In genomic region chr4:149999931-150000555, GRCm38 (mm10) we compare ENCODE assay signal across 11 mouse cellular contexts. TPM values are rescaled to one million over a fixed set of nuclear protein-coding genes. Genes with fewer than 3 reads are reported as not detected.
DNase-seq lines count a peak whose midpoint lies in the region; ATAC-seq and TF ChIP-seq lines count a peak whose summit lies in the region.
"Had no signal": no experiment of that assay in that cellular context is flagged by ENCODE, and none has a peak within 500 bp of the region (broad histone marks: within the 10 kb centered on the region; RNA-seq: fewer than 3 reads in every experiment).

No protein-coding gene starts in this region.

- ATAC-seq in hindbrain, embryonic 11.5 days (ENCODE audit: low FRiP score): no peak
- 0 out of 2 replicates have a peak, but pooled peaks have one; percentile 2 for ATAC-seq in stomach, postnatal 0 days (ENCODE audit: low FRiP score, low TSS enrichment)
- ATAC-seq: inflammation-experienced regulatory T-cells, adult 6 months had no signal

- H3K36me3 ChIP-seq in hindbrain, embryonic 10.5 days: no peaks in the 10 kb centered on the region
- no peaks in the 10 kb centered on the region for H3K36me3 ChIP-seq in hindbrain, embryonic 11.5 days (ENCODE audit: control insufficient read depth, insufficient read depth, low read length)
- no peaks in the 10 kb centered on the region for H3K36me3 ChIP-seq in testis, adult 2 months (ENCODE audit: control insufficient read depth, insufficient read depth, low read length)
- H3K36me3 ChIP-seq in stomach, postnatal 0 days (ENCODE audit: control insufficient read depth, insufficient read depth, low read length): no peaks in the 10 kb centered on the region

- peaks cover 2% of the 10 kb centered on the region; the same call in 1 of the 2 replicates for H3K27me3 ChIP-seq in hindbrain, embryonic 10.5 days (ENCODE audit: insufficient read depth, poor library complexity, severe bottlenecking)
- no peaks in the 10 kb centered on the region for H3K27me3 ChIP-seq in hindbrain, embryonic 11.5 days (ENCODE audit: control insufficient read depth, insufficient read depth, low read length)
- no peaks in the 10 kb centered on the region for H3K27me3 ChIP-seq in testis, adult 2 months (ENCODE audit: control insufficient read depth, insufficient read depth, low read length)
- no peaks in the 10 kb centered on the region for H3K27me3 ChIP-seq in stomach, postnatal 0 days (ENCODE audit: control insufficient read depth, insufficient read depth, low read length)
- H3K27me3 ChIP-seq: heart, embryonic 13.5 days had no signal

- H3K27ac ChIP-seq in hindbrain, embryonic 10.5 days: 0 out of 2 replicates have a peak overlapping the region, but pooled peaks have one; percentile 35
- H3K27ac ChIP-seq in hindbrain, embryonic 11.5 days (ENCODE audit: low read depth, low read length): no peak overlapping the region
- peak overlapping the region; percentile 25; the same call in 1 of the 2 replicates for H3K27ac ChIP-seq in testis, adult 2 months (ENCODE audit: control insufficient read depth, insufficient read depth, low read depth, low read length)
- H3K27ac ChIP-seq in stomach, postnatal 0 days (replicated peaks): peak overlapping the region; percentile 84

- H3K4me2 ChIP-seq in hindbrain, embryonic 11.5 days (replicated peaks; ENCODE audit: low read depth, low read length): no peak overlapping the region
- H3K4me2 ChIP-seq in stomach, postnatal 0 days (replicated peaks; ENCODE audit: low read depth): no peak overlapping the region
- H3K4me2 ChIP-seq: heart, embryonic 13.5 days had no signal

- no peak for TF ChIP-seq EP300 in stomach, postnatal 0 days (optimal IDR thresholded peaks at IDR 0.05)

- H3K4me1 ChIP-seq in hindbrain, embryonic 10.5 days (replicated peaks): peaks cover 40% of the 10 kb centered on the region
- H3K4me1 ChIP-seq in hindbrain, embryonic 11.5 days (replicated peaks; ENCODE audit: control insufficient read depth, insufficient read depth, low read length): no peaks in the 10 kb centered on the region
- H3K4me1 ChIP-seq in testis, adult 2 months (ENCODE audit: control insufficient read depth, insufficient read depth, low read length): no peaks in the 10 kb centered on the region; the same call in 1 of the 2 replicates
- H3K4me1 ChIP-seq in stomach, postnatal 0 days (replicated peaks; ENCODE audit: control insufficient read depth, insufficient read depth): peaks cover 22% of the 10 kb centered on the region

- TF ChIP-seq CTCF in testis, adult 2 months (IDR thresholded peaks at IDR 0.05; ENCODE audit: control insufficient read depth, insufficient read depth, insufficient replicate concordance, low read depth, low read length): no peak
- TF ChIP-seq CTCF in stomach, postnatal 0 days (IDR thresholded peaks at IDR 0.05; ENCODE audit: low read depth): no peak

- WGBS in hindbrain, embryonic 10.5 days: 89% methylated on average over 15 of the region's 15 CpGs
- 87% methylated on average over 15 of the region's 15 CpGs for WGBS in hindbrain, embryonic 11.5 days
- WGBS in stomach, postnatal 0 days: 82% methylated on average over 15 of the region's 15 CpGs

- H3K9me3 ChIP-seq in hindbrain, embryonic 10.5 days: no peaks in the 10 kb centered on the region
- no peaks in the 10 kb centered on the region for H3K9me3 ChIP-seq in hindbrain, embryonic 11.5 days (ENCODE audit: control insufficient read depth, low read length)
- H3K9me3 ChIP-seq in stomach, postnatal 0 days (ENCODE audit: control insufficient read depth, low read length): no peaks in the 10 kb centered on the region

- no peak overlapping the region for H3K4me3 ChIP-seq in hindbrain, embryonic 10.5 days
- H3K4me3 ChIP-seq in hindbrain, embryonic 11.5 days (ENCODE audit: low read depth, low read length): no peak overlapping the region
- H3K4me3 ChIP-seq in testis, adult 2 months (ENCODE audit: control insufficient read depth, low read depth, low read length): no peak overlapping the region
- no peak overlapping the region for H3K4me3 ChIP-seq in stomach, postnatal 0 days (ENCODE audit: low read depth, low read length)
- H3K4me3 ChIP-seq: heart, embryonic 13.5 days had no signal

- no peak overlapping the region for H3K9ac ChIP-seq in hindbrain, embryonic 11.5 days (ENCODE audit: low read depth, low read length)
- no peak overlapping the region for H3K9ac ChIP-seq in stomach, postnatal 0 days (ENCODE audit: low read length)
- H3K9ac ChIP-seq: heart, embryonic 13.5 days had no signal

- peak; percentile 29 for DNase-seq in cerebellum, adult 11-12 months
- DNase-seq in cerebellum, postnatal 4 days (ENCODE audit: low spot score in 2 of 2): no peak
- no peak for DNase-seq in hindbrain, embryonic 10.5 days (ENCODE audit: low spot score)
- no peak for DNase-seq in hindbrain, embryonic 11.5 days (ENCODE audit: low spot score)
- DNase-seq in testis, postnatal 10 days (ENCODE audit: low spot score): no peak
- DNase-seq in stomach, postnatal 0 days (ENCODE audit: low spot score): no peak
- no peak for DNase-seq in gastrocnemius, postnatal 25 days
- DNase-seq: thymus, postnatal 14 days had no signal

- no peak for TF ChIP-seq POLR2A in testis, adult 2 months (IDR thresholded peaks at IDR 0.05; ENCODE audit: control insufficient read depth, low read depth, low read length)

RNA-seq across cellular contexts. Expression of gene H6pd, which starts 8.8 kb away (rescaled TPM):
- polyA plus RNA-seq in hindbrain, embryonic 10.5 days (2016; fragmentation: Nextera tagmentation; extraction: Ambion mirVana): 4.8 and 5.6 TPM in 2 replicates
- 2.1 and 2.8 TPM in 2 replicates for polyA plus RNA-seq in hindbrain, embryonic 11.5 days (2014; fragmentation: Nextera tagmentation; extraction: Ambion mirVana)
- polyA plus RNA-seq in testis, adult 2 months (2012; rRNA removed): 7.2 and 7.3 TPM in 2 replicates
- 11.8 and 12.3 TPM in 2 replicates for polyA plus RNA-seq in stomach, postnatal 0 days (2015; fragmentation: Nextera tagmentation; extraction: Ambion mirVana)
- 10 to 100 TPM; 43.2 to 49.2 TPM for total RNA-seq in gastrocnemius, postnatal 25 days (2021)

RNA-seq across cellular contexts. Expression of gene Spsb1, which starts 45.2 kb away (rescaled TPM):
- polyA plus RNA-seq in hindbrain, embryonic 10.5 days (2016; fragmentation: Nextera tagmentation; extraction: Ambion mirVana): 10.7 and 12.0 TPM in 2 replicates
- polyA plus RNA-seq in hindbrain, embryonic 11.5 days (2014; fragmentation: Nextera tagmentation; extraction: Ambion mirVana): 11.7 and 12.0 TPM in 2 replicates
- polyA plus RNA-seq in testis, adult 2 months (2012; rRNA removed): 71.5 and 79.1 TPM in 2 replicates
- 10.0 and 13.1 TPM in 2 replicates for polyA plus RNA-seq in stomach, postnatal 0 days (2015; fragmentation: Nextera tagmentation; extraction: Ambion mirVana)
- total RNA-seq in gastrocnemius, postnatal 25 days (2021): 1 to 10 TPM; 5.2 to 8.2 TPM
